In genomic region chr11:3914109-3914840, GRCm38 (mm10) we compare ENCODE assay signal across 8 mouse cellular contexts. TPM values are rescaled to one million over a fixed set of nuclear protein-coding genes. Genes with fewer than 3 reads are reported as not detected.
DNase-seq lines count a peak whose midpoint lies in the region; ATAC-seq lines count a peak whose summit lies in the region.

Gene Slc35e4, minus strand, starts transcription at chr11:3914664.

- under 1% methylated on average over 28 of the region's 28 CpGs for WGBS in hindbrain, embryonic 13.5 days

- peaks cover 45% of the 10 kb centered on the region for H3K4me1 ChIP-seq in hindbrain, embryonic 13.5 days (replicated peaks)

- peak; percentile 59 for ATAC-seq in hindbrain, embryonic 13.5 days (ENCODE audit: low FRiP score)

- no peaks in the 10 kb centered on the region for H3K36me3 ChIP-seq in hindbrain, embryonic 13.5 days

- peak within 1 kb of the TSS; percentile 89 for H3K4me2 ChIP-seq in hindbrain, embryonic 13.5 days

- H3K9ac ChIP-seq in hindbrain, embryonic 13.5 days = peak within 1 kb of the TSS; percentile 81

- 0 out of 2 replicates have a peak, but pooled peaks cover 5% of the 10 kb centered on the region for H3K27me3 ChIP-seq in hindbrain, embryonic 13.5 days

- peak within 1 kb of the TSS; percentile 77 for H3K27ac ChIP-seq in hindbrain, embryonic 13.5 days

- H3K9me3 ChIP-seq in hindbrain, embryonic 13.5 days = no peaks in the 10 kb centered on the region

- H3K4me3 ChIP-seq in hindbrain, embryonic 13.5 days = peak within 1 kb of the TSS; percentile 62

- peak; percentile 94 for DNase-seq in NIH3T3 (ENCODE audit: low read depth)
- peak; percentile 96 to 98 for DNase-seq in cerebellum, postnatal 10 days
- DNase-seq in frontal cortex, postnatal 14 days (ENCODE audit: low spot score in 2 of 2) = peak; percentile 58 to 77
- DNase-seq in layer of hippocampus, postnatal 25 days (ENCODE audit: extremely low spot score in 1 of 2, low spot score in 1 of 2) = peak; percentile 84 to 94
- DNase-seq in lung, postnatal 25 days (ENCODE audit: low spot score) = peak; percentile 81
- DNase-seq in retina, adult 2 months (ENCODE audit: low read depth, low spot score) = peak; percentile 61
- peak; percentile 66 to 72 for DNase-seq in thymus, postnatal 36 days

RNA-seq across cellular contexts. Expression of gene Slc35e4, which starts in this region (rescaled TPM):
- 11.1 and 11.4 TPM in 2 replicates for polyA plus RNA-seq in hindbrain, embryonic 13.5 days (2015; fragmentation: Nextera tagmentation; extraction: Ambion mirVana)
- total RNA-seq in layer of hippocampus, postnatal 25 days (2021) = 10 to 100 TPM; 16.8 to 18.0 TPM

Comparison
In these comparisons a context has a peak if more than half of its experiments do, and no peak if none do; other contexts are left out.
1. Peak in every context shown above with its lines: DNase-seq, ATAC-seq, H3K4me3 ChIP-seq and H3K27ac ChIP-seq.